Mouse (Mus musculus): Measurements from ENCODE around the gene Pigr. TPM values are rescaled to one million over a fixed set of nuclear protein-coding genes. Genes with fewer than 3 reads are reported as not detected.
A peak's percentile ranks its signal among the peaks of the same experiment; 100 is the strongest.

Gene Pigr
- 0.15 and 0.16 TPM in 2 replicates for polyA plus RNA-seq (2015; fragmentation: Nextera tagmentation; extraction: Ambion mirVana)

GRCm38 (mm10) chr1:130826448-130826847, at the start of gene Pigr:
Pigr (plus strand) TSS chr1:130826684.
- Histone ChIP-seq H3K4me2 (no peak within 1 kb of the TSS), H3K27ac (no peak within 1 kb of the TSS), H3K9ac (no peak within 1 kb of the TSS), H3K27me3 (no peaks in the 10 kb centered on the region), H3K4me1 (no peaks in the 10 kb centered on the region), H3K4me3 (no peak within 1 kb of the TSS), H3K36me3 (no peaks in the 10 kb centered on the region), H3K9me3 (no peaks in the 10 kb centered on the region)
- ATAC-seq (ENCODE audit: insufficient number of reproducible peaks, low FRiP score, low TSS enrichment, low read depth), result no peak
- 83% methylated on average over 5 of the region's 5 CpGs for WGBS

GRCm38 (mm10) chr1:130779867-130780266, 46.6 kb upstream of the Pigr start:
- no peak for ATAC-seq (ENCODE audit: insufficient number of reproducible peaks, low FRiP score, low TSS enrichment, low read depth)
- no peaks in the 10 kb centered on the region for H3K4me1 ChIP-seq
- 85% methylated on average over 3 of the region's 3 CpGs for WGBS

GRCm38 (mm10) chr1:130784054-130784453, 42.4 kb upstream of the Pigr start:
- no peak for ATAC-seq (ENCODE audit: insufficient number of reproducible peaks, low FRiP score, low TSS enrichment, low read depth)
- Histone ChIP-seq H3K9ac (no peak overlapping the region), H3K4me1 (no peaks in the 10 kb centered on the region), H3K36me3 (no peaks in the 10 kb centered on the region), H3K27me3 (no peaks in the 10 kb centered on the region), H3K4me2 (no peak overlapping the region), H3K27ac (no peak overlapping the region), H3K9me3 (no peaks in the 10 kb centered on the region), H3K4me3 (no peak overlapping the region)
- 24% methylated on average over 4 of the region's 4 CpGs for WGBS

More at GRCm38 (mm10) chr1:130779867-130780266, 46.6 kb upstream of the Pigr start:
- H3K4me3 ChIP-seq, result no peak overlapping the region
- no peak overlapping the region for H3K4me2 ChIP-seq
- H3K9ac ChIP-seq, result no peak overlapping the region
- H3K27ac ChIP-seq, result no peak overlapping the region
- no peaks in the 10 kb centered on the region for H3K36me3 ChIP-seq
- no peaks in the 10 kb centered on the region for H3K9me3 ChIP-seq
- H3K27me3 ChIP-seq, result no peaks in the 10 kb centered on the region

GRCm38 (mm10) chr1:130787001-130787400, 39.5 kb upstream of the Pigr start:
- Histone ChIP-seq H3K27ac (no peak overlapping the region), H3K9ac (no peak overlapping the region), H3K27me3 (no peaks in the 10 kb centered on the region), H3K9me3 (no peaks in the 10 kb centered on the region), H3K4me1 (no peaks in the 10 kb centered on the region), H3K4me2 (no peak overlapping the region), H3K36me3 (no peaks in the 10 kb centered on the region), H3K4me3 (no peak overlapping the region)
- no peak for ATAC-seq (ENCODE audit: insufficient number of reproducible peaks, low FRiP score, low TSS enrichment, low read depth)
- WGBS, result 36% methylated on average over 4 of the region's 4 CpGs

- WGBS, result 70% methylated on average over 3 of the region's 3 CpGs
- no peaks in the 10 kb centered on the region for H3K27me3 ChIP-seq
- H3K4me3 ChIP-seq, result no peak overlapping the region
- no peaks in the 10 kb centered on the region for H3K36me3 ChIP-seq
- ATAC-seq (ENCODE audit: insufficient number of reproducible peaks, low FRiP score, low TSS enrichment, low read depth), result peak; percentile 52; the same call in 1 of the 2 replicates
- H3K4me2 ChIP-seq, result no peak overlapping the region
- H3K9me3 ChIP-seq, result no peaks in the 10 kb centered on the region
- H3K9ac ChIP-seq, result no peak overlapping the region
- no peak overlapping the region for H3K27ac ChIP-seq
- no peaks in the 10 kb centered on the region for H3K4me1 ChIP-seq
These were observed 36.7 kb upstream of the Pigr start for GRCm38 (mm10) chr1:130789512-130790451.

GRCm38 (mm10) chr1:130795331-130795730, 31.2 kb upstream of the Pigr start:
- Histone ChIP-seq H3K9me3 (no peaks in the 10 kb centered on the region), H3K27me3 (no peaks in the 10 kb centered on the region), H3K9ac (no peak overlapping the region), H3K4me3 (no peak overlapping the region), H3K4me2 (no peak overlapping the region), H3K4me1 (no peaks in the 10 kb centered on the region), H3K36me3 (no peaks in the 10 kb centered on the region), H3K27ac (no peak overlapping the region)
- no peak for ATAC-seq (ENCODE audit: insufficient number of reproducible peaks, low FRiP score, low TSS enrichment, low read depth)
- 77% methylated on average over 2 of the region's 2 CpGs for WGBS

- Histone ChIP-seq H3K4me1 (no peaks in the 10 kb centered on the region), H3K4me3 (no peak overlapping the region), H3K27me3 (no peaks in the 10 kb centered on the region), H3K36me3 (no peaks in the 10 kb centered on the region), H3K4me2 (no peak overlapping the region), H3K9me3 (no peaks in the 10 kb centered on the region), H3K27ac (no peak overlapping the region), H3K9ac (no peak overlapping the region)
- WGBS, result 72% methylated on average over 8 of the region's 8 CpGs
- no peak for ATAC-seq (ENCODE audit: insufficient number of reproducible peaks, low FRiP score, low TSS enrichment, low read depth)
These were observed 29.4 kb upstream of the Pigr start for GRCm38 (mm10) chr1:130796967-130797684.

GRCm38 (mm10) chr1:130798037-130798436, 28.4 kb upstream of the Pigr start:
- no peaks in the 10 kb centered on the region for H3K4me1 ChIP-seq
- no peak overlapping the region for H3K27ac ChIP-seq
- no peaks in the 10 kb centered on the region for H3K36me3 ChIP-seq
- ATAC-seq (ENCODE audit: insufficient number of reproducible peaks, low FRiP score, low TSS enrichment, low read depth), result no peak
- WGBS, result 50% methylated on average over 6 of the region's 6 CpGs
- no peak overlapping the region for H3K4me3 ChIP-seq
- H3K9ac ChIP-seq, result no peak overlapping the region
- H3K4me2 ChIP-seq, result no peak overlapping the region
- no peaks in the 10 kb centered on the region for H3K27me3 ChIP-seq
- H3K9me3 ChIP-seq, result no peaks in the 10 kb centered on the region

GRCm38 (mm10) chr1:130798551-130798950, 27.9 kb upstream of the Pigr start:
- Histone ChIP-seq H3K4me1 (no peaks in the 10 kb centered on the region), H3K27me3 (no peaks in the 10 kb centered on the region), H3K36me3 (no peaks in the 10 kb centered on the region), H3K4me2 (no peak overlapping the region), H3K9ac (no peak overlapping the region), H3K4me3 (no peak overlapping the region), H3K9me3 (no peaks in the 10 kb centered on the region), H3K27ac (no peak overlapping the region)
- WGBS, result 40% methylated on average over 3 of the region's 3 CpGs
- no peak for ATAC-seq (ENCODE audit: insufficient number of reproducible peaks, low FRiP score, low TSS enrichment, low read depth)

GRCm38 (mm10) chr1:130799399-130799798, 27.1 kb upstream of the Pigr start:
- H3K9ac ChIP-seq, result no peak overlapping the region
- H3K9me3 ChIP-seq, result no peaks in the 10 kb centered on the region
- H3K27ac ChIP-seq, result no peak overlapping the region
- no peak overlapping the region for H3K4me3 ChIP-seq
- no peaks in the 10 kb centered on the region for H3K27me3 ChIP-seq
- no peaks in the 10 kb centered on the region for H3K36me3 ChIP-seq
- 73% methylated on average over 2 of the region's 2 CpGs for WGBS
- H3K4me2 ChIP-seq, result no peak overlapping the region
- no peak for ATAC-seq (ENCODE audit: insufficient number of reproducible peaks, low FRiP score, low TSS enrichment, low read depth)
- no peaks in the 10 kb centered on the region for H3K4me1 ChIP-seq

- Histone ChIP-seq H3K27me3 (no peaks in the 10 kb centered on the region), H3K9ac (no peak within 1 kb of the TSS), H3K36me3 (no peaks in the 10 kb centered on the region), H3K27ac (no peak within 1 kb of the TSS), H3K4me1 (no peaks in the 10 kb centered on the region), H3K4me2 (no peak within 1 kb of the TSS), H3K9me3 (no peaks in the 10 kb centered on the region), H3K4me3 (no peak within 1 kb of the TSS)
- ATAC-seq (ENCODE audit: insufficient number of reproducible peaks, low FRiP score, low TSS enrichment, low read depth), result no peak
- WGBS, result 83% methylated on average over 8 of the region's 8 CpGs
These were observed 25.9 kb upstream of the Pigr start, which contains the start of gene Fcamr for GRCm38 (mm10) chr1:130800602-130801001. Fcamr (plus strand) TSS chr1:130800902.

- no peaks in the 10 kb centered on the region for H3K27me3 ChIP-seq
- no peaks in the 10 kb centered on the region for H3K4me1 ChIP-seq
- no peaks in the 10 kb centered on the region for H3K36me3 ChIP-seq
- no peak overlapping the region for H3K9ac ChIP-seq
- no peaks in the 10 kb centered on the region for H3K9me3 ChIP-seq
- H3K4me3 ChIP-seq, result no peak overlapping the region
- no peak overlapping the region for H3K4me2 ChIP-seq
- H3K27ac ChIP-seq, result no peak overlapping the region
- no peak for ATAC-seq (ENCODE audit: insufficient number of reproducible peaks, low FRiP score, low TSS enrichment, low read depth)
- 80% methylated on average over 2 of the region's 2 CpGs for WGBS
These were observed 25.0 kb upstream of the Pigr start for GRCm38 (mm10) chr1:130801511-130801910.
